Mouse (Mus musculus) layer of hippocampus, postnatal 25 days (tissue): Measurements from ENCODE around the gene Chadl. TPM values are rescaled to one million over a fixed set of nuclear protein-coding genes. Genes with fewer than 3 reads are reported as not detected.
"Not testable (repeated sequence)": the region's sequence is repeated elsewhere in the genome, so short reads cannot be mapped to it uniquely, and the experiment has no call there.

Source experiments
- DNase-seq, 2 experiments: peaks; one replicate each; pipeline ENCODE4 v3.0.0; 2022; ENCODE audit warnings: mixed read lengths in 2 of 2, low spot score in 1 of 2; ENCODE audit errors: extremely low spot score in 1 of 2
- total RNA-seq, 2 experiments: library from RNA; stranded (reverse); gene quantifications; 2 replicates each; pipeline ENCODE4 v1.2.3; 2021

The Chadl gene
- total RNA-seq, 2 experiments from 2014 or later, result 19.2 to 21.5 TPM

GRCm38 (mm10) chr15:81701350-81701749 is 4.3 kb upstream of the Chadl start:
- not testable (repeated sequence) for DNase-seq

GRCm38 (mm10) chr15:81700601-81701000 is 3.5 kb upstream of the Chadl start:
- DNase-seq, result no peak

- DNase-seq, result no peak
Observed at GRCm38 (mm10) chr15:81700161-81700560, 3.1 kb upstream of the Chadl start.

GRCm38 (mm10) chr15:81698532-81698931 is 1.4 kb upstream of the Chadl start:
- no peak for DNase-seq

GRCm38 (mm10) chr15:81697847-81698246 is 760 bp upstream of the Chadl start:
- no peak for DNase-seq

- no peak for DNase-seq
Observed at GRCm38 (mm10) chr15:81694891-81695290, 2.2 kb downstream of the Chadl start.

GRCm38 (mm10) chr15:81693967-81694881 is 2.9 kb downstream of the Chadl start:
- DNase-seq, result peak; percentile 51 to 64

GRCm38 (mm10) chr15:81693366-81693966 is 3.6 kb downstream of the Chadl start:
- no peak for DNase-seq

GRCm38 (mm10) chr15:81680301-81680805 is 16.7 kb downstream of the Chadl start:
- DNase-seq, result no peak

GRCm38 (mm10) chr15:81676637-81677036 is 20.4 kb downstream of the Chadl start:
- no peak for DNase-seq

- DNase-seq, result peak in 1 of 2 experiments; percentile 38
Observed at GRCm38 (mm10) chr15:81670231-81670640, 26.9 kb downstream of the Chadl start.

GRCm38 (mm10) chr15:81666957-81667356 is 30.1 kb downstream of the Chadl start:
- DNase-seq, result no peak

GRCm38 (mm10) chr15:81663697-81664561 is 33.2 kb downstream of the Chadl start, which contains the start of gene L3mbtl2:
Gene L3mbtl2 (plus strand): TSS chr15:81663889.
- peak; percentile 73 to 78 for DNase-seq

- DNase-seq, result no peak
Observed at GRCm38 (mm10) chr15:81663281-81663680, 33.8 kb downstream of the Chadl start.

GRCm38 (mm10) chr15:81661701-81662100 is 35.4 kb downstream of the Chadl start:
- DNase-seq, result no peak

- DNase-seq, result peak in 1 of 2 experiments; percentile 8
Observed at GRCm38 (mm10) chr15:81650636-81651035, 46.5 kb downstream of the Chadl start.

- no peak for DNase-seq
Observed at GRCm38 (mm10) chr15:81649516-81650455, 47.3 kb downstream of the Chadl start.
